Mouse (Mus musculus): ENCODE results near the gene Gm39653. TPM values are rescaled to one million over a fixed set of nuclear protein-coding genes. Genes with fewer than 3 reads are reported as not detected.

The Gm39653 gene
- polyA plus RNA-seq, 1 experiment = not detected

DNA sequence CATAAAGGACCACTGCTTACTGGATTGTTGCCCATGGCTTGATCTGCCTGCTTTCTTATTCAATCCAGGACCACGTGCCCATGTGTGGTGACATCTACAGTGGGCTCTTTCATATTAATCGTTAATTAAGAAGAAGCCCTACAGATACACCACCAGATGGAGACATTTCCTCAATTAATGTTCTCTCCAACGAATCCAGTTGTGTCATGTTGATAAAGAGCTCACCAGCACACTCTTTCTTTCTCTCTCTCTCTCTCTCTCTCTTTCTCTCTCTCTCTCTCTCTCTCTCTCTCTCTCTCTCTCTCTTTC lies 53.0 kb downstream of the Gm39653 start:
- 1% methylated on average over 3 of the region's 3 CpGs for WGBS
- DNase-seq (ENCODE audit: low read depth, low spot score) = no peak

Other genes starting within 250 kb of the Gm39653 start
- gene Adam23, start 170.1 kb upstream of the Gm39653 start, polyA plus RNA-seq (2012; rRNA removed) = 1.2 TPM in 2 replicates
- not detected in 2 replicates for gene Dytn, start 71.0 kb downstream of the Gm39653 start, polyA plus RNA-seq (2012; rRNA removed)
- not detected in 2 replicates for gene Mdh1b, start 114.3 kb downstream of the Gm39653 start, polyA plus RNA-seq (2012; rRNA removed)
- gene Fastkd2, start 114.6 kb downstream of the Gm39653 start, polyA plus RNA-seq (2012; rRNA removed) = 6.0 and 6.1 TPM in 2 replicates
- not detected in 2 replicates for gene 4933402D24Rik, start 153.3 kb downstream of the Gm39653 start, polyA plus RNA-seq (2012; rRNA removed)

Data from large intestine, adult 2 months (tissue).